Mouse (Mus musculus) cerebellum, adult 8-10 months (tissue): ENCODE results near the gene Slc16a6.

Source experiments
- DNase-seq: peaks from one replicate; pipeline ENCODE4 v3.0.0; 2022

Slc16a6 gene

GRCm38 (mm10) chr11:109413617-109414016, 59.8 kb downstream of the Slc16a6 start, which contains the start of gene 9930022D16Rik:
9930022D16Rik (plus strand) TSS chr11:109413917.
- no peak for DNase-seq

- no peak for DNase-seq
Measured at GRCm38 (mm10) chr11:109410197-109410980, 63.0 kb downstream of the Slc16a6 start.

GRCm38 (mm10) chr11:109406431-109406830, 67.0 kb downstream of the Slc16a6 start:
- no peak for DNase-seq
